Mouse (Mus musculus) erythroblast, embryonic 14.5 days (primary cell): Measurements from ENCODE around the gene Tmem273.

Source experiments
- GATA1 ChIP-seq: IDR thresholded peaks from 2 replicates; pipeline ENCODE4 v1.6.1; 2012; ENCODE audit warnings: low read length, inconsistent platforms, mixed read lengths
- TAL1 ChIP-seq: IDR thresholded peaks from 3 replicates; pipeline ENCODE4 v1.6.1; 2012; ENCODE audit warnings: low read length, inconsistent platforms, mixed read lengths

DNA sequence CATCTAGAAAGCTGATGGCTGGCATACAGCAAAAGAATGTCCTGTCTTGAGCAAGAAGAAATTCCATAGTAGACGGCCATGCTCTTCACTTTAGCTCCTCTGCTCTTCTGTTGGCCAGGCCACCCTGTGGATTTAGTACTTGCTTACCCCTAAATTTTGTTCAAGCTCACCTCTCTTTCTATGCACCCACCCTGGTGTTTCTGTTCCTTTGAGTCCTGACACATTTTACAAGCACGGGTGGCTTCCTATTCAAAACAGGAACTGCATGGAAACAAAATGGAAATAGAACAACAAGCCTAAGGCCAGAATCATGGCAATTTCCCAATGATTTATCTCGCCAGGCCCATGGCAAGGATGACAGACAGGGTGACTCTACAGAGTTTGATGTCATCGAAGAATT is 37.0 kb downstream of the Tmem273 start:
- no peak for TF ChIP-seq GATA1
- no peak for TF ChIP-seq TAL1
